Mouse (Mus musculus) heart, embryonic 11.5 days (tissue): ENCODE results near the gene Sdk2. TPM values are rescaled to one million over a fixed set of nuclear protein-coding genes. Genes with fewer than 3 reads are reported as not detected.

Experiments
- ATAC-seq: fragments of 200-750 bp; cut with Nextera tagmentation; replicated peaks from 2 replicates; pipeline ENCODE4 v1.8.0; 2017; ENCODE audit warnings: moderate library complexity; ENCODE audit not compliant: insufficient number of reproducible peaks, low FRiP score, low TSS enrichment
- H3K27ac ChIP-seq: fragments of 300-500 bp; sonication (generic); 2 replicates; pipeline ENCODE4 v1.5.1; 2014; ENCODE audit warnings: mild to moderate bottlenecking, low read depth, low read length
- H3K27me3 ChIP-seq: fragments of 300-500 bp; sonication (generic); 2 replicates; pipeline ENCODE4 v1.6.1; 2014; ENCODE audit warnings: mild to moderate bottlenecking, low read length, mixed read lengths; ENCODE audit not compliant: control insufficient read depth, insufficient read depth
- H3K36me3 ChIP-seq: fragments of 300-500 bp; sonication (generic); 2 replicates; pipeline ENCODE4 v1.6.1; 2014; ENCODE audit warnings: mild to moderate bottlenecking, low read length, moderate library complexity, mixed read lengths; ENCODE audit not compliant: control insufficient read depth, insufficient read depth
- H3K4me1 ChIP-seq: fragments of 300-500 bp; sonication (generic); 2 replicates; pipeline ENCODE4 v1.6.1; 2014; ENCODE audit warnings: low read length; ENCODE audit not compliant: control insufficient read depth, insufficient read depth
- H3K4me2 ChIP-seq: fragments of 300-500 bp; sonication (generic); 2 replicates; pipeline ENCODE4 v1.6.1; 2014; ENCODE audit warnings: mild to moderate bottlenecking, moderate library complexity
- H3K4me3 ChIP-seq: fragments of 300-500 bp; sonication (generic); 2 replicates; pipeline ENCODE4 v1.5.1; 2014; ENCODE audit warnings: low read depth, low read length
- H3K9ac ChIP-seq: fragments of 300-500 bp; sonication (generic); 2 replicates; pipeline ENCODE4 v1.6.1; 2014; ENCODE audit warnings: mild to moderate bottlenecking, low read depth, low read length, moderate library complexity
- H3K9me3 ChIP-seq: fragments of 300-500 bp; sonication (generic); replicated peaks from 2 replicates; pipeline ENCODE4 v1.6.1; 2016; ENCODE audit warnings: low read length; ENCODE audit not compliant: control insufficient read depth
- WGBS: fragments of 180-500 bp; shearing (Covaris S2); extraction: QIAGEN DNeasy Blood & Tissue Kit; methylation state at CpG from one replicate; pipeline ENCODE4 v1.1.7; 2014; ENCODE audit not compliant: insufficient replicate concordance; 5-methylcytosine and 5-hydroxymethylcytosine counted together
- polyA plus RNA-seq: library from polyadenylated mRNA; unstranded; fragments of >200 nt; fragmentation: Nextera tagmentation; extraction: Ambion mirVana; gene quantifications from 2 replicates; pipeline ENCODE4 v1.2.1, GENCODE M21; 2014

Sdk2 gene
- polyA plus RNA-seq, 1 experiment from 2014 or later: 1.9 TPM

- Histone ChIP-seq H3K9me3 (no peaks in the 10 kb centered on the region), H3K27me3 (peaks cover 19% of the 10 kb centered on the region), H3K9ac (no peak overlapping the region), H3K4me3 (no peak overlapping the region), H3K36me3 (no peaks in the 10 kb centered on the region), H3K4me1 (peaks cover 16% of the 10 kb centered on the region), H3K4me2 (no peak overlapping the region), H3K27ac (no peak overlapping the region)
- no peak for ATAC-seq
- 59% methylated on average over 2 of the region's 2 CpGs for WGBS
Observed at GRCm38 (mm10) chr11:114061265-114061664, 5.6 kb downstream of the Sdk2 start.

GRCm38 (mm10) chr11:114056351-114056750, 10.5 kb downstream of the Sdk2 start:
- H3K4me1 ChIP-seq: peaks cover 3% of the 10 kb centered on the region; the same call in 1 of the 2 replicates
- H3K27me3 ChIP-seq: no peaks in the 10 kb centered on the region; the same call in 1 of the 2 replicates
- H3K9me3 ChIP-seq: no peaks in the 10 kb centered on the region
- WGBS: 50% methylated on average over 2 of the region's 2 CpGs
- no peak for ATAC-seq
- no peak overlapping the region for H3K4me2 ChIP-seq
- H3K27ac ChIP-seq: no peak overlapping the region
- no peak overlapping the region for H3K4me3 ChIP-seq
- no peaks in the 10 kb centered on the region for H3K36me3 ChIP-seq
- no peak overlapping the region for H3K9ac ChIP-seq

DNA sequence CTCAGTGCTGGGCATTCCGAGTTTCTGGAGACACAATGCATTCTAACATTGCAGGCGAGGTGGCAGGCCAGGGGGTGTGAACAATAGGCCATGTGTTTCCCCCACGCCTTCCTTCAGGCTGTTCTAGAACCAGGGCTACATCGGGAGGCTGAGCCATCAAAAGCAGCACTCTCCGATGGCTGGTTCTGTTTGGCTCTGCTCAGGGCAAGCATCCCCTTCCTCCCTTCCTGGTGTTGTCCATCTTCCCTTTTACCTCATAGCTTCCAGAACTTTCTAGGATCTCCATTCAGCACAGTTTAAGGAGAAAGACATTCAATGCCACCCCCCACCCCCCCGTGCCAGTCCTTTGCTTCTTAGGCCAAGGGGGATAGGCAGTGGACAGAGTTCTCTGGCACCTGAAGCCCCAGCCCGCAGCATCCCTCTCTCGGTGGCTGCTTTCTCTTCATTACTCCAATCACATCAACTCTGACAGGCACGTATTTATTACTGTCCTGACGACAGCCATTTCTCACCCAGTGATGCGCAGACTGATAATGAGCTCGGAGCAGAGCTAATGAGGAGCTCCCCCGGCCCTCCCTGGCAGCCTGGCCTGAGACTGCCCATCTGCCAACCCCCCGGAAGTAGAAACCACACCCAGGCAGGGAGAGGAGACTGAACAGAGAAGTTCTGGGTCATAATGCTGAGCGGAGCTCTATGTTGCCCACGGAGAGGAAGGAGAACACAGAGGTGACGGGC, 12.1 kb downstream of the Sdk2 start:
- Histone ChIP-seq H3K4me3 (no peak overlapping the region), H3K9me3 (no peaks in the 10 kb centered on the region), H3K4me1 (peaks cover 16% of the 10 kb centered on the region), H3K9ac (no peak overlapping the region), H3K4me2 (no peak overlapping the region), H3K27me3 (no peaks in the 10 kb centered on the region), H3K36me3 (no peaks in the 10 kb centered on the region), H3K27ac (no peak overlapping the region)
- ATAC-seq: no peak
- 65% methylated on average over 17 of the region's 17 CpGs for WGBS

- Histone ChIP-seq H3K27ac (no peak overlapping the region), H3K4me1 (peaks cover 41% of the 10 kb centered on the region)
- ATAC-seq: no peak
Observed at GRCm38 (mm10) chr11:114051361-114051760, 15.5 kb downstream of the Sdk2 start.

DNA sequence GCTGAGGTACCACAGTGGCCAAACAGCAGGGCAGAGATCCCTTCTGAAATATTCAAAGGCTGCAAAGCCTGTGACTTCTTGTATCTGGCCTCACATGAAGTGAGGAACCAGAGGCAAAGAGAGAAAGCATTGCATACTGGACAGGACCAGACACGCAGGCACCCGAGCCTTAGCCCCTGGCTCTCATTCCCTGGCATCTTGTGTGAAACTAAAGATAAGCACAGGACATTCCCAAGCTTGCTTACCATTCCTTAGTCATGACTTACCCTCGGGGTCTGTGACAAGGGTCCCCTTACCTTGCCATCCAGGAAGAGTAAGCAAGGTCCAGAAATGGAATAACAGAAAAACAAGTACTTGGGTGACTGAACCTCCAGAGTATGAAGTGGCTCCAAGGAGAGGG, 16.3 kb downstream of the Sdk2 start:
- H3K36me3 ChIP-seq: no peaks in the 10 kb centered on the region
- no peak for ATAC-seq
- H3K4me2 ChIP-seq: no peak overlapping the region
- peaks cover 2% of the 10 kb centered on the region; the same call in 1 of the 2 replicates for H3K9me3 ChIP-seq
- WGBS: 41% methylated on average over 3 of the region's 3 CpGs
- no peak overlapping the region for H3K27ac ChIP-seq
- H3K9ac ChIP-seq: no peak overlapping the region
- no peaks in the 10 kb centered on the region for H3K27me3 ChIP-seq
- no peak overlapping the region for H3K4me3 ChIP-seq
- H3K4me1 ChIP-seq: peaks cover 41% of the 10 kb centered on the region

More at GRCm38 (mm10) chr11:114051361-114051760, 15.5 kb downstream of the Sdk2 start:
- no peaks in the 10 kb centered on the region for H3K27me3 ChIP-seq
- no peak overlapping the region for H3K9ac ChIP-seq
- H3K9me3 ChIP-seq: peaks cover 2% of the 10 kb centered on the region; the same call in 1 of the 2 replicates
- H3K36me3 ChIP-seq: no peaks in the 10 kb centered on the region
- 58% methylated on average over 4 of the region's 4 CpGs for WGBS
- H3K4me2 ChIP-seq: no peak overlapping the region
- H3K4me3 ChIP-seq: no peak overlapping the region

- H3K9ac ChIP-seq: peak overlapping the region; percentile 2; the same call in 1 of the 2 replicates
- peak; percentile 53; the same call in 1 of the 2 replicates for ATAC-seq
- peak overlapping the region; percentile 74 for H3K27ac ChIP-seq
- no peaks in the 10 kb centered on the region for H3K36me3 ChIP-seq
- WGBS: 4% methylated on average over 10 of the region's 10 CpGs
- H3K4me2 ChIP-seq: peak overlapping the region; percentile 41
- H3K27me3 ChIP-seq: no peaks in the 10 kb centered on the region
- peaks cover 2% of the 10 kb centered on the region; the same call in 1 of the 2 replicates for H3K9me3 ChIP-seq
- H3K4me1 ChIP-seq: peaks cover 45% of the 10 kb centered on the region
- H3K4me3 ChIP-seq: no peak overlapping the region
Observed at GRCm38 (mm10) chr11:114047887-114048331, 18.9 kb downstream of the Sdk2 start.

- ATAC-seq: no peak
- Histone ChIP-seq H3K4me2 (no peak overlapping the region), H3K9ac (no peak overlapping the region), H3K27ac (no peak overlapping the region), H3K4me3 (no peak overlapping the region), H3K4me1 (peaks cover 51% of the 10 kb centered on the region), H3K27me3 (no peaks in the 10 kb centered on the region), H3K36me3 (no peaks in the 10 kb centered on the region), H3K9me3 (peaks cover 2% of the 10 kb centered on the region; the same call in 1 of the 2 replicates)
- 82% methylated on average over 5 of the region's 5 CpGs for WGBS
Observed at GRCm38 (mm10) chr11:114046927-114047326, 19.9 kb downstream of the Sdk2 start.

- WGBS: 60% methylated on average over 4 of the region's 4 CpGs
- peaks cover 45% of the 10 kb centered on the region for H3K4me1 ChIP-seq
- no peak for ATAC-seq
- H3K4me2 ChIP-seq: no peak overlapping the region
- H3K9ac ChIP-seq: no peak overlapping the region
- no peaks in the 10 kb centered on the region for H3K36me3 ChIP-seq
- no peak overlapping the region for H3K27ac ChIP-seq
- H3K27me3 ChIP-seq: no peaks in the 10 kb centered on the region
- H3K9me3 ChIP-seq: peaks cover 2% of the 10 kb centered on the region; the same call in 1 of the 2 replicates
- no peak overlapping the region for H3K4me3 ChIP-seq
Observed at GRCm38 (mm10) chr11:114044373-114044772, 22.5 kb downstream of the Sdk2 start.
